15 mouse cellular contexts compared by ENCODE assay signal in genomic region chr12:90061312-90061711, GRCm38 (mm10).
DNase-seq lines count a peak whose midpoint lies in the region; ATAC-seq lines count a peak whose summit lies in the region.
"Had no signal": no experiment of that assay in that cellular context is flagged by ENCODE, and none has a peak within 500 bp of the region (broad histone marks: within the 10 kb centered on the region; RNA-seq: fewer than 3 reads in every experiment).

No protein-coding gene starts in this region.

- no peak for DNase-seq in hindbrain, embryonic 14.5 days (ENCODE audit: low spot score)
- no peak for DNase-seq in hindbrain, embryonic 11.5 days (ENCODE audit: low spot score)
- DNase-seq in lung, adult 18-20 months, result no peak
- no peak for DNase-seq in thymus, postnatal 14 days
- DNase-seq: cerebellum, adult 8-10 months; gastrocnemius, postnatal 25 days; kidney, adult 8-10 months; liver; right cerebral cortex, postnatal 4 days had no signal

- no peaks in the 10 kb centered on the region for H3K4me1 ChIP-seq in hindbrain, embryonic 14.5 days (replicated peaks; ENCODE audit: control insufficient read depth, insufficient read depth, low read length)
- H3K4me1 ChIP-seq in hindbrain, embryonic 11.5 days (replicated peaks; ENCODE audit: control insufficient read depth, insufficient read depth, low read length), result no peaks in the 10 kb centered on the region
- no peaks in the 10 kb centered on the region for H3K4me1 ChIP-seq in lung, embryonic 16.5 days (replicated peaks; ENCODE audit: control insufficient read depth, insufficient read depth, low read length)
- H3K4me1 ChIP-seq in neural tube, embryonic 14.5 days (ENCODE audit: control insufficient read depth, insufficient read depth, low read length), result no peaks in the 10 kb centered on the region
- no peaks in the 10 kb centered on the region for H3K4me1 ChIP-seq in liver, embryonic 12.5 days

- H3K9ac ChIP-seq in hindbrain, embryonic 14.5 days, result no peak overlapping the region
- no peak overlapping the region for H3K9ac ChIP-seq in hindbrain, embryonic 11.5 days (ENCODE audit: low read depth, low read length)
- no peak overlapping the region for H3K9ac ChIP-seq in lung, embryonic 16.5 days (ENCODE audit: low read length)
- no peak overlapping the region for H3K9ac ChIP-seq in neural tube, embryonic 14.5 days (replicated peaks; ENCODE audit: low read depth, low read length)
- H3K9ac ChIP-seq in liver, embryonic 12.5 days, result no peak overlapping the region
- H3K9ac ChIP-seq: embryonic facial prominence, embryonic 13.5 days had no signal

- WGBS in hindbrain, embryonic 14.5 days, result 46% methylated on average over 3 of the region's 3 CpGs
- 57% methylated on average over 3 of the region's 3 CpGs for WGBS in hindbrain, embryonic 11.5 days
- 24% methylated on average over 3 of the region's 3 CpGs for WGBS in lung, embryonic 16.5 days
- WGBS in neural tube, embryonic 14.5 days, result 14% methylated on average over 3 of the region's 3 CpGs
- 43% methylated on average over 3 of the region's 3 CpGs for WGBS in liver, embryonic 12.5 days (ENCODE audit: insufficient replicate concordance)

- H3K36me3 ChIP-seq in hindbrain, embryonic 14.5 days (replicated peaks; ENCODE audit: control insufficient read depth, insufficient read depth), result no peaks in the 10 kb centered on the region
- H3K36me3 ChIP-seq in hindbrain, embryonic 11.5 days (ENCODE audit: control insufficient read depth, insufficient read depth, low read length), result no peaks in the 10 kb centered on the region
- H3K36me3 ChIP-seq in lung, embryonic 16.5 days (ENCODE audit: control insufficient read depth, insufficient read depth, low read length), result no peaks in the 10 kb centered on the region
- H3K36me3 ChIP-seq in neural tube, embryonic 14.5 days (ENCODE audit: control insufficient read depth, insufficient read depth, low read length), result no peaks in the 10 kb centered on the region
- H3K36me3 ChIP-seq in liver, embryonic 12.5 days, result no peaks in the 10 kb centered on the region
- H3K36me3 ChIP-seq: embryonic facial prominence, embryonic 13.5 days had no signal

- H3K4me3 ChIP-seq in hindbrain, embryonic 14.5 days (replicated peaks; ENCODE audit: low read length), result no peak overlapping the region
- no peak overlapping the region for H3K4me3 ChIP-seq in hindbrain, embryonic 11.5 days (ENCODE audit: low read depth, low read length)
- H3K4me3 ChIP-seq in lung, embryonic 16.5 days (ENCODE audit: low read length), result no peak overlapping the region
- H3K4me3 ChIP-seq in neural tube, embryonic 14.5 days (ENCODE audit: low read depth, low read length), result no peak overlapping the region
- H3K4me3 ChIP-seq in liver, embryonic 12.5 days, result no peak overlapping the region
- H3K4me3 ChIP-seq: embryonic facial prominence, embryonic 13.5 days had no signal

- 0 out of 2 replicates have a peak overlapping the region, but pooled peaks have one; percentile 0 for H3K27ac ChIP-seq in hindbrain, embryonic 14.5 days
- no peak overlapping the region for H3K27ac ChIP-seq in hindbrain, embryonic 11.5 days (ENCODE audit: low read depth, low read length)
- H3K27ac ChIP-seq in lung, embryonic 16.5 days (ENCODE audit: low read length), result no peak overlapping the region
- H3K27ac ChIP-seq in neural tube, embryonic 14.5 days (ENCODE audit: low read depth, low read length), result no peak overlapping the region
- H3K27ac ChIP-seq in liver, embryonic 12.5 days, result no peak overlapping the region
- H3K27ac ChIP-seq: embryonic facial prominence, embryonic 13.5 days had no signal

- H3K9me3 ChIP-seq in hindbrain, embryonic 14.5 days (ENCODE audit: control insufficient read depth, low read length), result no peaks in the 10 kb centered on the region
- no peaks in the 10 kb centered on the region for H3K9me3 ChIP-seq in hindbrain, embryonic 11.5 days (ENCODE audit: control insufficient read depth, low read length)
- no peaks in the 10 kb centered on the region for H3K9me3 ChIP-seq in lung, embryonic 16.5 days (ENCODE audit: control insufficient read depth, low read length)
- no peaks in the 10 kb centered on the region for H3K9me3 ChIP-seq in neural tube, embryonic 14.5 days (ENCODE audit: control insufficient read depth, low read length)
- H3K9me3 ChIP-seq in liver, embryonic 12.5 days (replicated peaks), result no peaks in the 10 kb centered on the region
- H3K9me3 ChIP-seq: embryonic facial prominence, embryonic 13.5 days had no signal

- no peaks in the 10 kb centered on the region for H3K27me3 ChIP-seq in hindbrain, embryonic 14.5 days (ENCODE audit: control insufficient read depth, insufficient read depth, low read length)
- no peaks in the 10 kb centered on the region for H3K27me3 ChIP-seq in hindbrain, embryonic 11.5 days (ENCODE audit: control insufficient read depth, insufficient read depth, low read length)
- no peaks in the 10 kb centered on the region for H3K27me3 ChIP-seq in lung, embryonic 16.5 days (ENCODE audit: control insufficient read depth, insufficient read depth, low read depth, low read length)
- no peaks in the 10 kb centered on the region for H3K27me3 ChIP-seq in neural tube, embryonic 14.5 days (ENCODE audit: control insufficient read depth, insufficient read depth, low read length)
- H3K27me3 ChIP-seq in liver, embryonic 12.5 days (replicated peaks), result no peaks in the 10 kb centered on the region
- H3K27me3 ChIP-seq: embryonic facial prominence, embryonic 13.5 days had no signal

- no peak overlapping the region for H3K4me2 ChIP-seq in hindbrain, embryonic 14.5 days (replicated peaks)
- no peak overlapping the region for H3K4me2 ChIP-seq in hindbrain, embryonic 11.5 days (replicated peaks; ENCODE audit: low read depth, low read length)
- no peak overlapping the region for H3K4me2 ChIP-seq in lung, embryonic 16.5 days (ENCODE audit: low read depth, low read length)
- no peak overlapping the region for H3K4me2 ChIP-seq in neural tube, embryonic 14.5 days (ENCODE audit: low read depth, low read length)
- no peak overlapping the region for H3K4me2 ChIP-seq in liver, embryonic 12.5 days
- H3K4me2 ChIP-seq: embryonic facial prominence, embryonic 13.5 days had no signal

- no peak for ATAC-seq in hindbrain, embryonic 14.5 days (ENCODE audit: low FRiP score)
- ATAC-seq in hindbrain, embryonic 11.5 days (ENCODE audit: low FRiP score), result no peak
- peak; percentile 41 for ATAC-seq in lung, embryonic 16.5 days (ENCODE audit: low read depth)
- ATAC-seq in granulocyte monocyte progenitor cell, adult 5-6 weeks (replicated peaks; ENCODE audit: poor library complexity, severe bottlenecking), result peak; percentile 50; the same call in 1 of the 2 replicates
- peak; percentile 58 for ATAC-seq in neural tube, embryonic 14.5 days (ENCODE audit: low read depth)
- ATAC-seq in liver, embryonic 12.5 days, result no peak
- ATAC-seq: forebrain, embryonic 14.5 days had no signal

Comparison
In these comparisons a context has a peak if more than half of its experiments do, and no peak if none do; other contexts are left out.
1. ATAC-seq: peak in lung, embryonic 16.5 days (single experiment), granulocyte monocyte progenitor cell, adult 5-6 weeks (single experiment) and neural tube, embryonic 14.5 days (single experiment); none in hindbrain, embryonic 14.5 days (single experiment), hindbrain, embryonic 11.5 days (single experiment) and liver, embryonic 12.5 days (single experiment).